Mouse (Mus musculus) heart, postnatal 36 days (tissue): ENCODE measurements around the gene Sepsecs. TPM values are rescaled to one million over a fixed set of nuclear protein-coding genes. Genes with fewer than 3 reads are reported as not detected.

Experiments used
- DNase-seq, 2 experiments: peaks; one replicate each; pipeline ENCODE4 v3.0.0; 2021 to 2022
- intact Hi-C: fragments of 180-260 bp; cut with DNase I; formaldehyde crosslinking; loops from one replicate; pipeline ENCODE4 v1.15.1; 2025
- total RNA-seq, 2 experiments: library from RNA; stranded (reverse); gene quantifications; 2 replicates each; pipeline ENCODE4 v1.2.3; 2021

The Sepsecs gene
- total RNA-seq, 2 experiments from 2014 or later = 4.6 to 7.2 TPM

DNA sequence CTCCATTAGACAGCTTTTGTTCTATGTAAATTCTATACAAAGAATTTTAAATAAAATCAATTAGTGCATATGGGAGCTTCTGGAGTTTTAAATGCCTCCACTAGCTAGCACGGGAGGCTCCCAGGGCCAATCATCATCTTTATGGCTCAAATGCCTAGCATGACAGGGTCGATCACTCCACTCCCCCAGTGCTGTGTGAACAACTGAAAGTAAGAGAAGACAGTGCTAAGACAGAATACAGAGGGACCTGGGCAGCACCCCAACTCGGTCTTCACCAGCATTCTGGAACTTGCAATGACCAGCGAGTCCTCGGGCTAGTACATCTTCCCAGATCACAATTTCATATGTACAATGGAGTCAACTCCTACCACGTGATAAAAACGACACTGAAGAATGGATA, 16.9 kb downstream of the Sepsecs start:
- intact Hi-C loops = no loop called here

DNA sequence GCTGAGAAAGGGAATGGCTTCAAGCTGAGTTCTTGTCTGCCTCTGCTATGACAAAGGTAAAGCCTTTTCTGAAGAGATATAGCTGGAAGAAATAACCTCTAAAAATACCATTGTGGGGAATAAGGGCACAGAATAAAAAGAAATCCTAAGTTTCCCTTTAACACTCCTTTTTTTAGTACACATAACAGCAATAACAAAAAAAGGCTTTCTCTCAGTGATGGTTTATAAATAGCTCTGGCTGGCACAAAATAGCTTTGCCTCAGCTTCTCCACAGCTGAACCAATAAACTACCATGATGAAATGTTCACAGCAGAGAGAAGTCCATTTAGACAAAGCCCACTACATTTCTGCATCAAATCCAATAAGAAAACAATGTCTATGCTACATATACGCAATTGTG, 17.4 kb downstream of the Sepsecs start:
- intact Hi-C loops = no loop called here
- no peak for DNase-seq

More for the DNA sequence above, 16.9 kb downstream of the Sepsecs start:
- no peak for DNase-seq

DNA sequence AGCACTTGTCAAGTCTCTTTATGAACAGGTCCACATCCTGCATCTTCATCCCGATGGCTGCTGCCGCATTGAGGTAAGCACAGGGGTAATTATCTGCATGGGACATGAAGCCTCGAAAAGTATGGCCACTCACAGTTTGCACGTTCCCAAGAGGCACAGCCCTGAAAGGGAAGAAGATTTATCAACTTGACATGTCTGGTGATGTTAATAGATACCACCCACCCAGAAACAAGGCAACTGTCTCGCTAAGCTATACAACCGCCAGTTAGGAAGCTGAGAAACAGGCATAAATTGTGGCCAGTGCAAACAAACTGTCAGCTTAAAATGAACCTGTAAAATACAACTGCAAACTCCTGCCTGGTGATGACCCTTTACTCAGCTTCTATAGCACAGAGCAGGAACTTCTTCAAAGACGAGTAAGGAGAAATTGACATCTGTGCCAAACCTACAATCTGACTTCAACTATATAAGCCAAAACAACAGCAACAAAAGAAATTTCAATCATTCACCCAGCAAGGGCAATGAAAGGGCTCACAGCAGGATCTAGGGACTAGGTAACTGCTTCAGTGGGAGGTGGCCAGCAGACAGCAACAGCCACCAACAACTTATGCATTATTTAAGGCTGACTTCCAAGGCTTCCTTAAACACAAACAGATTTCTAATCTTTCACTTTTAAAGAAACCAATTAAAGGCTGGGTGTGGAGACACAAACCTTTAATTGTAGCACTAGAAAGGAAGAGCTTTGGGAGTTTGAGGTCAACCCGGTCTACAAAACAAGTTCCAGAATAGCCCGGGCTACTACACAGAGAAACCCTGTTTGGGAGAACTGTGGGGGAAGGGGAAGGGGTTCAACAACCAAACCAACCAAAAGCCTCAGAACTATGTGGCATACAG, 25.3 kb downstream of the Sepsecs start:
- intact Hi-C loops = no loop called here
- DNase-seq = no peak

DNA sequence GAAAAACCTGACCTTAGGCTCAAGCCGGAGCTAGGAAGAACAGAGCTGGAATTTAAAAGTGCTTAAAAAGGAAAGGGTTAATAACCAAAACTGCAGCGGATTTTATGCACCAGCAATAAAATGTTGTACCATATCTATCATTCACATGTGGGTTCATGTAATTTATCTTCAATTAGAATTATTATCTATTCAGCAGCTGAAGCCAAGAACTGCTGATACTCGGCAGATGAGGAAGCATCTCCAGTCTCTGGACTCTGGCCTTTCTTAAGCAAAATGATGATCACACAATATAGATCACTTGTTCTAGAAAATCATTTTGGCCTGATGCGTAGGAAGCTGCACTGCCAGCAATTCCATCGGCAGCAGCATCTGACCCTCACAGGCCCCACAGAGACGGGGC, 27.8 kb downstream of the Sepsecs start:
- intact Hi-C loops = no loop called here
- no peak for DNase-seq

DNA sequence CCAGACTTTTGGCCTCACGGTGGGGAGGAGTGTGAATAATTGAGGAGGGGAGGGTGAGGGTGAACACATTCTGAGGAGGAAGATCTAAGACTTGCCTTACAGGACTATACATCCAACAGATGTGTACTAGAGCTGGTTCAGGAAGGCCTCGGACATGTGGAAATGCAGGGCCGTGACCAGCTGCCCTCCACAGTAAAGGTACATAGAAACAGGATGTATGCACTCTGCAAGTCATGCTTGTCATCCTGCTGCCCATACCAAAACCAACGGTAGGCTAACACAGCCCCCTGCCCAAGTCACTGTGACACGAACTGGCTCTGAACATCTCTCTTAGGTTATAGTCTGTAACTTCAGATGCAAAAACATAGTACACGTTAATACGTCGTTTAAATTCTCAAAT, 30.6 kb downstream of the Sepsecs start:
- intact Hi-C loops = loop anchor here (10.0 kb wide), 2 partner anchors 364 to 504 kb away; no protein-coding TSS in a partner anchor
- DNase-seq = no peak

DNA sequence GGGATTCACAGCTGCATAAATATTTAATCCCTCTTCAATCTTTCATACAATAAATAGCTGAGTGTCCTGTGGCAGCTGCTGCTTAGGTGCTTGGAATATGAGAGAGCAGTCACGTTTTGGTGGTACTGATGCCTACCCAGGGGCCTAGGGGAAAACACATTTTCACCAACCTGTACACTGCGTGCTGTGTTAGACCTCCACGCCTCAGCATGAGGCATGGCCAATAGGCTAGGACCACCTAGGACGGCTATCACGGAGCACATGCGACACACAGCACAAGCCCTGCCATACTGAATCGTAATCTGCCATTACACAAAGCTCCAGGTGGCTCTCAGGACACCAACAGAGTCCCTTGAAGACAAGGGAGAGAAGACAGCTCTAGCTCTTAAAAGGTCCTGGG, 31.5 kb downstream of the Sepsecs start:
- DNase-seq = no peak
- intact Hi-C loops = loop anchor here (10.0 kb wide), 2 partner anchors 363 to 503 kb away; no protein-coding TSS in a partner anchor

DNA sequence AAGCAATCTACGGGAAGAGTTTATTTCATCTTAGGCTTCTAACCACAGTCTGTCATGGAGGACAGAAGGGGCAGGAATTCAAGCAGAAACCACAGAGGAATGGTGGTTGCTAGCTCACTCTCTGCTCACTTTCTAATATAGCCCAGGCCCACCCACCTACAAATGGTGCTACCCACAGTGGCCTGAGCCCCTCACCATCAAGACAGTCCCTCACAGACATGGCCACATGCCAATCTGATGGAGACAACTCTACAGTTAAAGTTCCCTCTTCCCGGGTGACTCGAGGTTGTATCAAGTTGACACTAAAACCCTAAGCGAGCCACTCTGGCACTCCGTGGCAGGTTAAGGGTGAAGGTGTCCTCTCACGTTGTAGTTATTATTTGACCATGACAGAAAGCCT, 32.6 kb downstream of the Sepsecs start:
- intact Hi-C loops = loop anchor here (10.0 kb wide), 2 partner anchors 362 to 502 kb away; no protein-coding TSS in a partner anchor
- DNase-seq = no peak

DNA sequence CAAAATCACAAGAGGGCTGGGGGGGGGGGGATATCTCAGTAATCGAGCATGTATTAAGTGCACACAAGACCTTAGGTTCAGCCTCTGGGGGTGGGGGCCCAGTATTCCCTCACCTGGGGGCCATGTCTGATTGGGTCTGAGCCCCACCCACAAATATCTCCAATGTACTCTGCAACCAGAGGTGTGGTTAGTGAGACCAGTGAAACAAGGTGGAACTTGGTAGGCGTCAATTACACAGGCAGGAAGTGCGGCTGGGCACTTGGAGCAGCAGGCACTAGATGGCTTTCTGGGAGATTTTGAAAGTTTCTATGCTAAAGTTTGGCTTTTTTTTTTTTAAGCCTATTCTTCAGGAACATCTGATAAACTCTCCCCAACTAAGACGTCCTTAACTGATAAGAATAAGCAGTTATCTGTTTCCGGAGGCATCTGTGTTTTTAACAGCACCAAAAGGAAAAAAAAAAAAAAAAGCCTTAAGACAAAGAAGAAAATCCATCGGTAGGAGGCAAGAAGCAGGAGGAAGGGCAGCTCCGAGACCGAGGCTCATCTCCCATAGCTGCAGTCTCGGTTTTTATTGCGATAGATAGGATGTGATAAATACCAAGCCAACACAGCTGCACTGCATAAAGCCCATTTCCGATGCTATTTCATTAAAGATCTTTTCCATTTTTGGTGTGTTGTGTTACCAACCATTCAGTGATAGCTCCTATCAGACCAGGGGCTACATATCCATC, 33.3 kb downstream of the Sepsecs start:
- no peak for DNase-seq
- intact Hi-C loops = loop anchor here (10.0 kb wide), 2 partner anchors 361 to 501 kb away; no protein-coding TSS in a partner anchor

DNA sequence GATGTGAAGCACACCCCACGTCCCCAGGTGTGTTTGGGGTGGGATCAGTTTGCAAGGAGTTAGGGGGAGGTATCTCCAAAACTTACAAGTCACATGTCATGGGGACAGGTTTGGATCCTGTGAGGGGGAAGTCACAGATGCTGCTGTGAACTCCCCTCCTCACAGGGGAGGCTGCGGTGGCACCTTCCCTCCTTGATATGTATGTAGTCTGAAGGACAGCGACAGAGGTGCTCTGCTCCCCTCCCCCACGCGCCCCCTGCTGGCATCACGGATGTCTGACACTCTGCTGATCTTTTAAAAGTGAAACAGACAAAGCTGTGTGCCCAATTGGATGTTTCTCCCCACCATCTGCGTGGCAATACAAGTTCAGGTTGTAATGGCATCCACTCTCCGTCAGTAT, 35.5 kb downstream of the Sepsecs start:
- intact Hi-C loops = loop anchor here (5.0 to 10.0 kb wide), 3 partner anchors 112 to 499 kb away; no protein-coding TSS in a partner anchor
- DNase-seq = peak; percentile 40 to 66

DNA sequence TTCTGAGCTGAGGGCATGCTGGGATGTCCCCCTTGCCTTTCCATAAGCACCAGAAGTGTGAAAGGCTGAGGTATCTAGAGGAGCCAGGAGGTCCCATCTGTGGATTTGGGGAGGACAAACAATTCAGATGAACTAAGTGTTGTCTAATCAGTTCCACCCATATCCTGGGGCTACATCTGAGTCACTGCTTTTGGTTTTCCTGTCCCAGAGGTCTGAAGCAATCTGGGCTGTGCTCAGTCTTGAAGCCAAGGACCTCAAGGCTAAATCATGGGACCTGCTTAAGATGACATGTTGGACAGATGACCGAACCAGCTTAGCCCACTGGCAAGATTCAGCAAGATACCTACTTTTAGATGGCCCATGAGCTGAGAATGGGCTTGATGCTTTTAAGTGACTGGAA, 39.0 kb downstream of the Sepsecs start:
- intact Hi-C loops = loop anchor here (5.0 to 10.0 kb wide), 3 partner anchors 108 to 496 kb away; no protein-coding TSS in a partner anchor
- no peak for DNase-seq

DNA sequence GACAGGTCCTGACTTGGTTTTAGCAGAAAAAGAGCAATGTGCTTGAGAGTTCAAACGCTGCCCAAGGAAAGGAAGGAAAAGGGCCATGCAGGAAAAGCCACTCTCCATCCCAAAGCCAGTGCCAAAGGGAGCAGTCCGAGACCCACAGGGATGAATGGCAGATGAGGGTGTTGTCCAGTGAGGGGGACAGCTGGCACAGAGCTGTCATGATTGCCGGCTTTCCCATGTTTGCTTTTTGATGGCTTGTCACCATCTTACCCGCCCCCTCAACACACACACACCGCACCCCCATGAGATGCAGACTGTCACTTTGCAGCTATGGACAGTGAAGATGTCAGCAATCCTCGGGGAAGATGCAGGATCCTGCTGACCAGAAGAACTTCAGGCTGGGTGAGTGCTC, 40.3 kb downstream of the Sepsecs start:
- intact Hi-C loops = no loop called here
- DNase-seq = no peak

DNA sequence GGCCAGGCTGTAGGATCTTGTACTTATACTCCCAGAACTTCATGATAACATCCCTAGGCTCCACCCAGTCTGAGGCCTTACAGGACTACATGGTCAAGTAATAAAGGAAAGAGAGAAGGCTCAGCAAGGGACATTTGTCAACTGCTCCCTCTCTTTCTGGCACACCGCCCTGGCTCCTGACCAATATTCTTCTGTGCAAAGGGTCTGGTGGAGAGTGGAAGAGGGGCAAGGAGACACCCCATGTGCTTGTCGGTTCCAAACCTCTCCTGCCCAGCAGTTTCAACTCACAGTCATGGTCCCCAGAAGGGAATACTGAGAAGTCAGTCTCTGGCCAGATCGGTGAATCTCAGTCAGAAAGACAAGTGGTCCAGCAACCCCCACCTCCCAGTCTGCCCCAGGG, 40.7 kb downstream of the Sepsecs start:
- intact Hi-C loops = no loop called here
- no peak for DNase-seq

DNA sequence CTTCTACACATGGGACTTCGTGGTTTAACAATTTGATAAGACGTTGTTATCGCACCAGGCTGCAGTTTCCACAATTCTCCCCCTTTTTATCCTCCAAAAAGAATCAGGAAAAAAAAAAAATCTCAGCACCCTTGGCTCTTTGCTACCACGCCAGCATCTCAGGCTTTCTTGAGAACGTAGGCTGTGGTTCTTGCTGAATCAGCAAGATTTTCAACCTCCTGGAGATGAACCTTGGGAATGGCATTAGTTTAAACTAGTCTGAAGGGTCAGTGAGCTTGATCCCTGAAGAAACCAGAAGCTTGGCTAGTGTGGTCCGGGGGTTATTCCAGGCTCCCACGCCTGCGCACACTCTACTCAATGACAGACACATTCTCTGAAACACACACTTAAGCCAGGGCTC, 41.8 kb downstream of the Sepsecs start:
- intact Hi-C loops = no loop called here
- no peak for DNase-seq

DNA sequence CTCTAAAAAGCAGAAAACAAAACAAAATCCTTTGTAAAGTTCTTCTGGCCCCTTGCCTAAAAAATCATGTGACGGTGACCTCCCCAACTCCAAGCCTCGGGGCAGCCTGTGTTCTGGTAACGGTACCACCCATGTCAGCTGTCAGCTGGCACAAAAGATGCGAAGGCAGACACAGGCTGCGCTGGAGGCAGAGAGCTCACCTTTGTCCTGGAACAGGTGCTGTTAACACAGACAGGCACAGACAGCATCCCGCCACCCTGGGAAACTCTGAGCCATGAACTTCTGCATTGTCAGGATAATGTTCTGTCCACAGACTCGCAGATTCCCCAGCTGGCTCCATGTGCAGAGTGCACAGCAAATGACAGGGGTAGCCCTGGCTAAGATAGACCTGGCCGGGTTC, 43.4 kb downstream of the Sepsecs start:
- intact Hi-C loops = no loop called here
- no peak for DNase-seq

DNA sequence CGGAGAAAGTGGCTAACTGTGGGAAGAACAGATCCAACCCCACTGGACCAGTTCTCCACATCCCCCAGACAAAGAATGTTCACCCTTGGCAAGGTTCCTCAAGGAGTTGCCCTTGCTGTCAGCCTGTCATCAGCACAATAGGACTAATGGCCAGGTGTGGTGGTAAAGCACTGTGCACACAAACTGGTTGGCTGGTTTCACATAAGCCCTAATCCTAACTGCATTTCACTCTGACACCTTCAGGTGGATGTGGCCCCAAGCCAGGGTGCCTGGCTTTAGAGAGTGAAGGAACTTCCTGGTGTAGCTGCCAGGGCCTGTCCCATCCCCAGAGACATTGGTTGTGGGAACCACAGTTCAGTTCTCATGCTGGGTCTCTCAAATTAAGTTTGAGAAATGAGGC, 44.6 kb downstream of the Sepsecs start:
- no peak for DNase-seq
- intact Hi-C loops = no loop called here

DNA sequence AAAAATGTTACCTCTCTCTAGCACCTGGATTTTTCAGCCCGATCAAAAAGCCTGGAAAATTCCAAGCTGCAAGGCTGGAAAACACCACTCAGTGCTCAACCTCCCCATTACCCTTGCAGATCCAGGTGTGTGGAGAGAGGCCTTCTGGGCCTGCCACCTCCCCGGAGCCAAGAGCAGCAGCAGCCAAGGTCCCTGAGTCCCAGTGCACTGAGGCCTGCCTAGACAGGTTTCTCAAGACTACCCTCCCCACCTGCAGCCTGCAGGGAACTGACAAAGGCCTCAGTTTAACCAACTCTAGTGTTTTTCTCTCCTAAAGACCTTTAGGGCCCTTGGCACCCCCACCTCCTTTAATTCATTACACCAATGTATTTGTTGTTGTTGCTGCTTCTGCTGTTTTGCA, 46.4 kb downstream of the Sepsecs start:
- intact Hi-C loops = no loop called here
- DNase-seq = no peak

DNA sequence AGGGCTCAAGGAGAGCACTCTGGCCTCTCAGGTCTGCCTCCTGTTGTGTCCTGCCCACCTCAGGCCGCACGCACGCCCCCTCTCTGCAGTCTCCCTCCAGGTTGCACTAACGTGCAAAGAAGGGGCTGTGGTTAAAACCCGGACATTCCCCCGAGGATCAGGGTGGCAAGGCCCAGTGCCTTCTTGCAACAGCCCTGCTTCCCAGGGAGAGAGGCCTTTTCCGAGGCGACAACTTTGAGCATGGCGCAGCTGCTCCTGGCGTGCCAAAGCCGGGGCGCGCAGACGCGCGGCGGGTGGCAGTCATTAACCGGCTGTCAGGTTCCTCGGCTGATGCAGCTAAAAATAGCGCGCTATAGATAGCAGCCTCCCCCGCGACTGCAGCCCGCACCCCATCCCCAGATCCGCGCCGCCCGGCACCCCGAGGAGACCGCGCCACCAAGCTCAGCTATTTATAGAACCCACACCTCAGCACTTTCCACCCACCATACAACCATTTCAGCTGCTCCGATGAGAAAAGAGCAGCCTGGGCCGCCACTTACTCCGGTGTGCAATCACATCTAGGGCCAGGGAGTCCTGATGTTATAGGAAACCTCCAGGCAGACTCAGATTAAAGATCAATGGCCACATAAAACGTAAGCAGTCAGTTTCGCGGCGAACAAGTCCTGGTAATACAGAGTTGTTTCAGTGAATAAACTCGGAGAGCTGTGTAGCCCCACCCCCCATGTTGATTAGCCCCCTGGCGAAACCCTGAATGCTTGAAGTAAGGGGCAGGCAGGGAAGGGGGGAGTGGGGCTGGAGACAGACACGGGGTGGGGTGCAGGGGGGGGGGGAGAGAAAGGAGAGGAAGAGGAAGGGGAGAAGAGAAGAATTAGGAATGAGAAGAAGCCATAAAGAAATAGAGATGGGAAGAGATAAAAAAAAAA, 50.9 kb downstream of the Sepsecs start:
- peak; percentile 29 to 46 for DNase-seq
- intact Hi-C loops = loop anchor here (5.0 kb wide), 1 partner anchor 51 kb away; the partner anchor contains the start of gene Lgi2

DNA sequence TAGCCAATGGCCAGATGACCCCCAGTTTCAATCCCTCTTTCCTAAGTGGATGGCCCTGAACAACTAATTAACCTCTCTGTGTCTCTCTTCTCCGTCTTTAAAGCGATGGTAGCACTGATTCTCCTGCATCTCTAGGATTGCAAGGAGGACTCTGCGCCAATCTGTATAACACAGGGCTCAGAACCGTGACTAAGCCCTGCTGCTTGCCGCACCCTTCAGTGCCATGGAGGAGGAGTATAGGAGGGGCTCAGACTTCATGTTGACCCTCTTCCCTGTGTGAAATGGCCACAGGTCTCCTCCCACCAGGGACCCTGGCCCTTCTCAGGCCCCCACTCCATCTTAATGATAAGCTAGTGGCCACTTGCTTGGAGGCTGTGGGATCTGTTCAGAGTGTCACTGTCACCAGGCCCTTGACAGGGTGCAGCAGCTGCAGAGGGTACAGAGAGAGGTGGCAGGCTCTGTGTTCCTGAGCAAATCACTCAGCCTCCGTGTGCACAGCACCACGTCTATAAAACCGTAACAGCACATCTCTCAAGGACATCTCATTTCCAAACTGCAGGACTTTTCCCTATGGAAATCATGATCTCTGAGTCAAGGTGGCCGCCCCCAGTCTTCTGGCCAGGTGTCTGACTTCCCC, 51.7 kb downstream of the Sepsecs start:
- DNase-seq = no peak
- intact Hi-C loops = loop anchor here (5.0 kb wide), 1 partner anchor 51 kb away; the partner anchor contains the start of gene Lgi2

DNA sequence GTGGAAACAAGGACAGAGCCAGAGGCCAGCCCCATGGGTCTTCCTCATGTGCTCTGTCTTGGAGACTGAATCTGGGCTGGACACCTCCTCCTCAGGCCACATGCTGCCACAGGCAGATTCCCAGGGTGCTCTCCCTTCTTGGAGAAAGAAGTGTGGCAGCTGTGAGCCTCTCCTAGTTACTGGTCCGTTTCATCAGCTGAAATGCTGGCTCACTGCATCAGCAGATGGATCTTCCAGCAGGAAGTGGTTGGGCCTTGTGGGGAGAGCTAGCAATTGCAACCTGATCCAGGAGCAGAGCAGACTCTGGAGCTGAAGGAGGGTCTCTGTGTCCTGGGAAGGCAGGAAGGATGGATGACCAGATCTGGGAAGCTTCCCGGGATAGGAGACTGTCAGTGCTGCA, 53.0 kb downstream of the Sepsecs start:
- peak; percentile 37 to 41 for DNase-seq
- intact Hi-C loops = loop anchor here (5.0 kb wide), 1 partner anchor 49 kb away; the partner anchor contains the start of gene Lgi2

DNA sequence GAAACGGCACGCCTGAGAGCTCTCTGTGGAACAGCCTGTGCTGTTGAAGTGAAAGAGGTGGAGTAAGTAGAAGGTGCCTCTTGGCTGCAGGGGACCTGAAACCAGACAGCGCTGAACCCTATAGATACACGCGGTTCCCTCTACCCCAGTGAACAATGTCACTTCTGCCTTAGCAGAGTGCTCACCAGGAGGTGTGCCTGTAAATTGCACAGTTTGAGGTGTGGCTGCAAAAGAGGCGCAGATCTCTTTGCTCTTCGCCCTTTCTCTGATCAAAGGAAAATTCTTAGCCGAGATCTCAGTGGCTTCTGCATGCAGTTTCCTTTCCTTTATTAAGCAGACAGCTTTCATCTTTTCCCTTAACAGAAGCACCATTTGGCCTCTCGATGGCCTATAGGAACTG, 54.1 kb downstream of the Sepsecs start:
- intact Hi-C loops = loop anchor here (5.0 kb wide), 1 partner anchor 48 kb away; the partner anchor contains the start of gene Lgi2

More for the DNA sequence above, 54.1 kb downstream of the Sepsecs start:
- no peak for DNase-seq
